Mouse (Mus musculus) bone marrow, adult 2 months (tissue): ENCODE results near the gene Ifnlr1. TPM values are rescaled to one million over a fixed set of nuclear protein-coding genes. Genes with fewer than 3 reads are reported as not detected.

Experiments used
- H3K27ac ChIP-seq: fragments of 200-500 bp; 2 replicates; pipeline ENCODE4 v1.5.1; 2012; ENCODE audit warnings: low read depth, mild to moderate bottlenecking, control low read depth, inconsistent platforms, low read length; ENCODE audit not compliant: control insufficient read depth, poor library complexity, insufficient read depth
- H3K4me1 ChIP-seq: fragments of 200-500 bp; 2 replicates; pipeline ENCODE4 v1.6.1; 2011; ENCODE audit warnings: low read length; ENCODE audit not compliant: control insufficient read depth, insufficient read depth
- H3K4me3 ChIP-seq: fragments of 200-500 bp; replicated peaks from 2 replicates; pipeline ENCODE3; 2011; ENCODE audit warnings: mild to moderate bottlenecking, low read depth, low read length, control low read depth; ENCODE audit not compliant: control insufficient read depth
- CTCF ChIP-seq: fragments of 200-500 bp; IDR thresholded peaks from 2 replicates; pipeline ENCODE4 v1.5.1; 2011; ENCODE audit warnings: low read length, control low read depth; ENCODE audit not compliant: control insufficient read depth, insufficient read depth
- POLR2A ChIP-seq: fragments of 200-500 bp; IDR thresholded peaks from 2 replicates; pipeline ENCODE4 v1.6.1; 2011; ENCODE audit warnings: low read depth, mild to moderate bottlenecking, control low read depth, low read length, borderline replicate concordance; ENCODE audit not compliant: control insufficient read depth
- WGBS: fragments of 180-500 bp; shearing (Covaris S2); methylation state at CpG from one replicate; pipeline ENCODE4 v1.1.7; 2018; 5-methylcytosine and 5-hydroxymethylcytosine counted together
- polyA plus RNA-seq: library from polyadenylated mRNA; stranded (reverse); fragments of >200 nt; gene quantifications from 2 replicates; pipeline ENCODE4 v1.2.4, GENCODE M21; 2011; ENCODE audit warnings: low replicate concordance; ENCODE audit not compliant: missing spikeins, insufficient read depth, insufficient read length

The Ifnlr1 gene
- polyA plus RNA-seq, 1 experiment: 7.3 TPM

- 74% methylated on average over 11 of the region's 11 CpGs for WGBS
- Histone ChIP-seq H3K27ac (no peak overlapping the region), H3K4me3 (no peak overlapping the region), H3K4me1 (no peaks in the 10 kb centered on the region)
- no peak for TF ChIP-seq CTCF
- no peak for TF ChIP-seq POLR2A
Observed at GRCm38 (mm10) chr4:135726416-135726815, 40.3 kb downstream of the Ifnlr1 start.

- 35% methylated on average over 14 of the region's 14 CpGs for WGBS
- no peaks in the 10 kb centered on the region for H3K4me1 ChIP-seq
- H3K27ac ChIP-seq: no peak within 1 kb of the TSS
- no peak for TF ChIP-seq POLR2A
- TF ChIP-seq CTCF: no peak
- peak within 1 kb of the TSS; percentile 23 for H3K4me3 ChIP-seq
Observed at GRCm38 (mm10) chr4:135727817-135728216, 41.7 kb downstream of the Ifnlr1 start, which contains the start of gene Il22ra1. Gene Il22ra1 (plus strand): TSS chr4:135728172.

GRCm38 (mm10) chr4:135730204-135730603, 44.1 kb downstream of the Ifnlr1 start:
- no peak overlapping the region for H3K27ac ChIP-seq
- no peak for TF ChIP-seq CTCF
- no peak for TF ChIP-seq POLR2A
- 81% methylated on average over 9 of the region's 9 CpGs for WGBS
- H3K4me3 ChIP-seq: no peak overlapping the region
- H3K4me1 ChIP-seq: no peaks in the 10 kb centered on the region

GRCm38 (mm10) chr4:135730951-135731350, 44.9 kb downstream of the Ifnlr1 start:
- 84% methylated on average over 8 of the region's 8 CpGs for WGBS
- Histone ChIP-seq H3K27ac (no peak overlapping the region), H3K4me1 (no peaks in the 10 kb centered on the region), H3K4me3 (no peak overlapping the region)
- TF ChIP-seq POLR2A (no peak), CTCF (no peak)

- H3K27ac ChIP-seq: no peak overlapping the region; the same call in 1 of the 2 replicates
- 91% methylated on average over 14 of the region's 14 CpGs for WGBS
- peaks cover 2% of the 10 kb centered on the region; the same call in 1 of the 2 replicates for H3K4me1 ChIP-seq
- no peak overlapping the region for H3K4me3 ChIP-seq
- no peak for TF ChIP-seq POLR2A
- TF ChIP-seq CTCF: no peak
Observed at GRCm38 (mm10) chr4:135733901-135734300, 47.8 kb downstream of the Ifnlr1 start.

GRCm38 (mm10) chr4:135736903-135737302, 50.8 kb downstream of the Ifnlr1 start:
- TF ChIP-seq POLR2A (no peak), CTCF (no peak)
- 71% methylated on average over 3 of the region's 3 CpGs for WGBS
- Histone ChIP-seq H3K4me3 (no peak overlapping the region), H3K4me1 (peaks cover 2% of the 10 kb centered on the region; the same call in 1 of the 2 replicates), H3K27ac (no peak overlapping the region)

- Histone ChIP-seq H3K4me1 (peaks cover 2% of the 10 kb centered on the region; the same call in 1 of the 2 replicates), H3K4me3 (no peak overlapping the region), H3K27ac (no peak overlapping the region)
- TF ChIP-seq POLR2A: no peak
- TF ChIP-seq CTCF: no peak
- 55% methylated on average over 5 of the region's 5 CpGs for WGBS
Observed at GRCm38 (mm10) chr4:135738237-135738636, 52.1 kb downstream of the Ifnlr1 start.

- 70% methylated on average over 7 of the region's 7 CpGs for WGBS
- TF ChIP-seq CTCF: no peak
- TF ChIP-seq POLR2A: no peak
- H3K4me3 ChIP-seq: no peak overlapping the region
- peak overlapping the region; percentile 1; the same call in 1 of the 2 replicates for H3K27ac ChIP-seq
- H3K4me1 ChIP-seq: peaks cover 2% of the 10 kb centered on the region; the same call in 1 of the 2 replicates
Observed at GRCm38 (mm10) chr4:135739148-135739547, 53.1 kb downstream of the Ifnlr1 start.

- H3K27ac ChIP-seq: no peak overlapping the region
- H3K4me1 ChIP-seq: peaks cover 2% of the 10 kb centered on the region; the same call in 1 of the 2 replicates
- TF ChIP-seq POLR2A (no peak), CTCF (no peak)
Observed at GRCm38 (mm10) chr4:135739672-135740071, 53.6 kb downstream of the Ifnlr1 start.

More at GRCm38 (mm10) chr4:135739672-135740071, 53.6 kb downstream of the Ifnlr1 start:
- 76% methylated on average over 14 of the region's 14 CpGs for WGBS
- no peak overlapping the region for H3K4me3 ChIP-seq
